Mouse (Mus musculus): Measurements from ENCODE around the gene Rexo5.

Gene Rexo5

DNA sequence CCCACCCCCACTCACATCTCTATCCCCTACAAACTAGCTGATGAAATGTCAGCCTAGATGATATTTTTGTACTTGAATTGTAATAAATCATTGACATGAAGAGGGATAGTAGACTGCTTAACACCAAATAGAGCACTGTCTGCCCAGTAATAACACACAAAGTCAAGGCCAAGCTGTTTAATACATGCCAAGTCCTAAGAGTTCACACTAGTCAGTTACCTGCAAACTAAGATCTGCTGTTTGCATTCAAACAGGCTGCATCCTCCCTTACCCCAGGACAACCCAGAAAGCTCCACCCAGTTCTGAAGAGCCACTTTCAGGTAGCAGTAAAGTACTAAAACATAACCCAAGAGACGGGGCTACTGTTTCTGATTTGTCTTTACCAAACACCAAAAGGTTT lies 98.4 kb downstream of the Rexo5 start:
- in situ Hi-C loops (cut with MboI): loop anchor here (25.0 kb wide), 2 partner anchors 745 to 945 kb away; partner anchors contain the start of genes Eef2k and Uqcrc2

- in situ Hi-C loops (cut with MboI): loop anchor here (25.0 kb wide), 2 partner anchors 745 to 945 kb away; partner anchors contain the start of genes Eef2k and Uqcrc2
Measured at GRCm38 (mm10) chr7:119892742-119893141, 98.9 kb downstream of the Rexo5 start.

DNA sequence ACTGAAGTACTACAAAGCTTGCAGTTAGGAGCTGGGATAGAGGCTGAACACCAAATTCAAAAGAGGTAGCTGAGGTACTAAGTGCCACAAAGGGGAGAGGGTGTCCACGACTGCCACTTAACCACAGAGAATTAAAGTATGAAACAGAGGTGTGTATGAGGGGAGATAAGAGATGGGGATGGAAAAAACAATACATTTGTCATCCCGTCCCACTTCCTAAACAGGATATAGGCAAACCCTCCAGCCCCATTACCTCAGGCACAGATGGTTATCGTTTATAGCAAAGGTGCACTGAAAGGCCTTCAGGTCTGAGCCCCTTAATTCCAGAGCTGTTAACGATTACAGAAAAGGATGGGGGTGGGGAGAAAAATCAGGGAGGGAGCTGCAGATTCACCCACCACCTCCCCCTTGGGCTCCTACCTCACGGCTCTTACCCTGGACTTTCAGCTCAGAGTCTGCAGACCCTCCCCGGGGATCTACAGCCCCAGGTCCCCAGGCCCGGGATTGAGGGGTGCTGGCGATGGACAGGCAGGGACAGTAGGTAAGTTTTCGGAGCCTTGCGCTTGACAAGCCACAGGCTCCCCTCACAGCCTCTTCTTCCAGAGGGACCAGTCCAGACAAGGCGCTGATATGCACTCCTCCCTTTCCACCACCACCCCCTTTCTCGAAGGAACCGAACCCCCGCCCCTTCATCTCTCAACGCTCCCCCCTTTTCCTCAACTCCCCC lies 101.2 kb downstream of the Rexo5 start:
- in situ Hi-C loops (cut with MboI): loop anchor here (25.0 kb wide), 2 partner anchors 742 to 942 kb away; partner anchors contain the start of genes Eef2k and Uqcrc2

- in situ Hi-C loops (cut with MboI): loop anchor here (25.0 kb wide), 2 partner anchors 741 to 941 kb away; partner anchors contain the start of genes Eef2k and Uqcrc2
Measured at GRCm38 (mm10) chr7:119895639-119896512, 102.1 kb downstream of the Rexo5 start, which contains the start of the genes Lyrm1 and Dcun1d3. TSS of gene Lyrm1 (plus strand) at chr7:119895861. TSS of gene Dcun1d3 (minus strand) at chr7:119896298.

DNA sequence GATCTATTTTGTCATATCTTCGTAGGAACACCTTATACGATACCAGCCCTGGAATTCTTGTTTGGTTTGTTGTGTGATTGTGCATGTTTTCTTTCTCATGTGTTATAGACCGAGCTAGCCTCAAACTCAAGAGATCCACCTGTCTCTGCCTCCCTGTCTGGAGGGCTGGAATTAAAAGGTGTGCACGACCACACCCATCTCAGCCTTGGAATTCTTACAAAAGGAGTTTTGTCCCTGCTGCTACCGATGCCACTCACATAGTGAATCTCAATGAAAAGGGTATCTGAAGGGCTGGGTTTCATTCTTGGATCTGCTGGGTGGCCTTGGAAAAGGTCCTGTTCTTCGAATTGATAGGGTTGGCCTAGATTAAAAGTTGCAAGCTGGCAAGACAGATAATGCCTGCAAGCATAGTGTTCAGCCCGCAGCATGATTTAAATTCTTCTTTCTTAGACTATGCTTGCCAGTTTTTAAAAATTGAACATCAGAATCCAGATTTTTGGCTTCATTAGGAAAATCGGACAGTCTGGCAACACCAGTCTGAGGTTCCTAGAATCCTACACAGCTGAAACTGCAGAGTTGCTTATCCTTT lies 103.8 kb downstream of the Rexo5 start:
- in situ Hi-C loops (cut with MboI): loop anchor here (25.0 kb wide), 2 partner anchors 740 to 940 kb away; partner anchors contain the start of genes Eef2k and Uqcrc2

GRCm38 (mm10) chr7:119898247-119898856 lies 104.5 kb downstream of the Rexo5 start:
- in situ Hi-C loops (cut with MboI): loop anchor here (25.0 kb wide), 2 partner anchors 739 to 939 kb away; partner anchors contain the start of genes Eef2k and Uqcrc2

All from mature B cell (primary cell).